Mouse (Mus musculus): ENCODE data around the gene Trpc3. TPM values are rescaled to one million over a fixed set of nuclear protein-coding genes. Genes with fewer than 3 reads are reported as not detected.
"Not testable (repeated sequence)": the region's sequence is repeated elsewhere in the genome, so short reads cannot be mapped to it uniquely, and the experiment has no call there.

The Trpc3 gene
- polyA plus RNA-seq, 1 experiment from 2014 or later, result 1.5 TPM

GRCm38 (mm10) chr3:36642736-36643135 lies 47.2 kb downstream of the Trpc3 start:
- Histone ChIP-seq H3K9me3 (replicated peaks) (no peaks in the 10 kb centered on the region), H3K4me1 (no peaks in the 10 kb centered on the region), H3K4me3 (no peak overlapping the region), H3K27ac (no peak overlapping the region), H3K36me3 (no peaks in the 10 kb centered on the region), H3K27me3 (ENCODE audit: low read depth, poor library complexity, severe bottlenecking) (no peaks in the 10 kb centered on the region)
- DNase-seq (ENCODE audit: low spot score), result no peak
- 73% methylated on average over 13 of the region's 13 CpGs for WGBS

- H3K27ac ChIP-seq, result no peak overlapping the region
- H3K36me3 ChIP-seq, result no peaks in the 10 kb centered on the region
- WGBS, result 57% methylated on average over 2 of the region's 2 CpGs
- H3K27me3 ChIP-seq (ENCODE audit: low read depth, poor library complexity, severe bottlenecking), result no peaks in the 10 kb centered on the region
- H3K9me3 ChIP-seq (replicated peaks), result no peaks in the 10 kb centered on the region
- no peak overlapping the region for H3K4me3 ChIP-seq
- DNase-seq (ENCODE audit: low spot score), result no peak
- H3K4me1 ChIP-seq, result no peaks in the 10 kb centered on the region
Measured at GRCm38 (mm10) chr3:36640787-36641186, 49.2 kb downstream of the Trpc3 start.

DNA sequence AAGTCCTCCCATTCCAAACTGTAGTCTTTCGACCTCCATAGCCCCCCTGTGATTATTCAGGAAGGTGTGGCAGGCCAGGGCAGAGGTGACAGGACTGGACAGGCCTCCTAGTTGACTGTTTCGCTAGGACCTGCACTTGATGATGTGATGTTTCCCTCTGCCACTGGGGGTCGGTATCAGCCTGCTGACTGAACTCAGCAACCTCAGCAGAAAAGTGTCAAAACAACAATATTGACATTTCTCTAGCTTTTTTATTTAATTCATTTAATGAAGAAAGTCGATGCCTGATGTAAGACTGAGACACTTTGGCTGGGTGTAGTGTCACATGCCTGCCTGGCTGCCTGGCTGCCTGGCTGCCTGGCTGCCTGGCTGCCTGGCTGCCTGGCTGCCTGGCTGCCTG lies 54.5 kb downstream of the Trpc3 start:
- no peaks in the 10 kb centered on the region for H3K27me3 ChIP-seq (ENCODE audit: low read depth, poor library complexity, severe bottlenecking)
- no peaks in the 10 kb centered on the region for H3K9me3 ChIP-seq (replicated peaks)
- no peak overlapping the region for H3K27ac ChIP-seq
- no peaks in the 10 kb centered on the region for H3K4me1 ChIP-seq
- WGBS, result 26% methylated on average over 4 of the region's 4 CpGs
- no peaks in the 10 kb centered on the region for H3K36me3 ChIP-seq
- DNase-seq (ENCODE audit: low spot score), result peak; percentile 38
- no peak overlapping the region for H3K4me3 ChIP-seq

DNA sequence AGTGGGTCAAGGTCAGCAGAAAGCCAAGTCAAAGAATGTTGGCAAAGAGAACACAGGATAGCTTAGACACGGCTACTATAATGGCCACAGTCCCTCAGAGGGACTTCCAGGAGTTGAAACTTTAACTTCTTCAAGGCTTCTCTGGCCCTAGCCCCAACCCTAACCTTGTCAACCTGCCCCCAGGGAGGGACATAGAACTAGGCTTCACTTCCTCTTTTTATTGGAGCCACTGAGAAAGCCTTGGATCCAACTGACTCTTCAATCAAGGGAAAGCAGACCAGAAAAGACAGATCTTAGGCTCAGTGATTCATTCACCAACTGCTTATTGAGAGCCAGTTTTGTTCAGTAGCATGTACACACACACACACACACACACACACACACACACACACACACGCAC lies 63.2 kb downstream of the Trpc3 start:
- 91% methylated on average over 2 of the region's 2 CpGs for WGBS
- no peak for DNase-seq (ENCODE audit: low spot score)
- Histone ChIP-seq H3K4me1 (no peaks in the 10 kb centered on the region), H3K9me3 (replicated peaks) (no peaks in the 10 kb centered on the region), H3K27ac (no peak overlapping the region), H3K4me3 (no peak overlapping the region), H3K36me3 (no peaks in the 10 kb centered on the region), H3K27me3 (ENCODE audit: low read depth, poor library complexity, severe bottlenecking) (no peaks in the 10 kb centered on the region)

DNA sequence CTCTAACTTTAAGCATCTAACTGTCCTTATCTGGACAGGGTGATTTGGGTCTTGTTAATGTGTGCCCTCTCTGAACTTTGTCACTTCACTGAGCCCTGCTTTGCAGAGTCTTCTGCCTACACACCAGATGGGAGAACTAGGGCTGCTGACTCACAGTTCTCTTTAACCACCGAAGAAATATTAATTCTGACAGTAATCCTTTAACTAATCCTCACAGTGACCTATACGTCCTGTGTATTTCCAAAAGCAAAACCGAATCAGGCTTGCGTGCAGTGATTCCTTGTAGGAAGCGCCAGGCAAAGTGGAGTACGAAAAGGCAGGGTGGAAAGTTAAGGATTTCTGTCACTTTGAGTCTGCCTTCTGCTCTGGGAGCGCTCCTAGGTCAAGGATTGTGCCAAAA lies 71.8 kb downstream of the Trpc3 start:
- Histone ChIP-seq H3K27ac (no peak overlapping the region), H3K4me3 (no peak overlapping the region), H3K36me3 (no peaks in the 10 kb centered on the region), H3K9me3 (replicated peaks) (no peaks in the 10 kb centered on the region), H3K4me1 (0 out of 2 replicates have a peak, but pooled peaks cover 5% of the 10 kb centered on the region), H3K27me3 (ENCODE audit: low read depth, poor library complexity, severe bottlenecking) (no peaks in the 10 kb centered on the region)
- WGBS, result 70% methylated on average over 7 of the region's 7 CpGs
- no peak for DNase-seq (ENCODE audit: low spot score)

DNA sequence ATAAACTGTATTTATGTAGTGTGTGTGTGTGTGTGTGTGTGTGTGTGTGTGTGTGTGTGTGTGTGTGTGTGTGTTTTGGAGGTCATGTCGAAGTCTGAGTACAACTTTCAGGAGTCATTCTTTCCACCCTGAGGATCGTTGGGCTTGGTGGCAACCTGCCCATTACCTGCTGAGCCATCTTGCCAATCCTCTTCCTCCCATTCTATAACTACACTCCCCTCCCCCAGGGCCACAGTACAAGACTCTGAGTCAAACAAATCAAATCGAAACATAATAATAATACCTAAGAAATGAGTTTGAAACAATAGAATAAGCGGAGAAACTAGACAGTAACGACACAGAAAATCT lies 76.1 kb downstream of the Trpc3 start:
- no peaks in the 10 kb centered on the region for H3K27me3 ChIP-seq (ENCODE audit: low read depth, poor library complexity, severe bottlenecking)
- H3K27ac ChIP-seq, result no peak overlapping the region
- H3K4me1 ChIP-seq, result 0 out of 2 replicates have a peak, but pooled peaks cover 10% of the 10 kb centered on the region
- H3K9me3 ChIP-seq (replicated peaks), result no peaks in the 10 kb centered on the region
- no peak overlapping the region for H3K4me3 ChIP-seq
- 68% methylated on average over 5 of the region's 5 CpGs for WGBS
- no peak for DNase-seq (ENCODE audit: low spot score)
- H3K36me3 ChIP-seq, result no peaks in the 10 kb centered on the region

- 0 out of 2 replicates have a peak, but pooled peaks cover 10% of the 10 kb centered on the region for H3K4me1 ChIP-seq
- peak within 1 kb of the TSS; percentile 71 for H3K4me3 ChIP-seq
- H3K27me3 ChIP-seq (ENCODE audit: low read depth, poor library complexity, severe bottlenecking), result no peaks in the 10 kb centered on the region
- DNase-seq (ENCODE audit: low spot score), result peak; percentile 96
- peak within 1 kb of the TSS; percentile 83 for H3K27ac ChIP-seq
- H3K9me3 ChIP-seq (replicated peaks), result no peaks in the 10 kb centered on the region
- 5% methylated on average over 38 of the region's 38 CpGs for WGBS
- H3K36me3 ChIP-seq, result no peaks in the 10 kb centered on the region
Measured at GRCm38 (mm10) chr3:36613202-36613907, 76.6 kb downstream of the Trpc3 start, which contains the start of gene Bbs7. Bbs7 (minus strand) TSS chr3:36613477.

- no peak for DNase-seq (ENCODE audit: low spot score)
- Histone ChIP-seq H3K4me1 (0 out of 2 replicates have a peak, but pooled peaks cover 10% of the 10 kb centered on the region), H3K9me3 (replicated peaks) (no peaks in the 10 kb centered on the region), H3K4me3 (peak overlapping the region; percentile 71), H3K27me3 (ENCODE audit: low read depth, poor library complexity, severe bottlenecking) (no peaks in the 10 kb centered on the region), H3K27ac (peak overlapping the region; percentile 83), H3K36me3 (no peaks in the 10 kb centered on the region)
- WGBS, result 4% methylated on average over 6 of the region's 6 CpGs
Measured at GRCm38 (mm10) chr3:36612687-36613086, 77.3 kb downstream of the Trpc3 start.

DNA sequence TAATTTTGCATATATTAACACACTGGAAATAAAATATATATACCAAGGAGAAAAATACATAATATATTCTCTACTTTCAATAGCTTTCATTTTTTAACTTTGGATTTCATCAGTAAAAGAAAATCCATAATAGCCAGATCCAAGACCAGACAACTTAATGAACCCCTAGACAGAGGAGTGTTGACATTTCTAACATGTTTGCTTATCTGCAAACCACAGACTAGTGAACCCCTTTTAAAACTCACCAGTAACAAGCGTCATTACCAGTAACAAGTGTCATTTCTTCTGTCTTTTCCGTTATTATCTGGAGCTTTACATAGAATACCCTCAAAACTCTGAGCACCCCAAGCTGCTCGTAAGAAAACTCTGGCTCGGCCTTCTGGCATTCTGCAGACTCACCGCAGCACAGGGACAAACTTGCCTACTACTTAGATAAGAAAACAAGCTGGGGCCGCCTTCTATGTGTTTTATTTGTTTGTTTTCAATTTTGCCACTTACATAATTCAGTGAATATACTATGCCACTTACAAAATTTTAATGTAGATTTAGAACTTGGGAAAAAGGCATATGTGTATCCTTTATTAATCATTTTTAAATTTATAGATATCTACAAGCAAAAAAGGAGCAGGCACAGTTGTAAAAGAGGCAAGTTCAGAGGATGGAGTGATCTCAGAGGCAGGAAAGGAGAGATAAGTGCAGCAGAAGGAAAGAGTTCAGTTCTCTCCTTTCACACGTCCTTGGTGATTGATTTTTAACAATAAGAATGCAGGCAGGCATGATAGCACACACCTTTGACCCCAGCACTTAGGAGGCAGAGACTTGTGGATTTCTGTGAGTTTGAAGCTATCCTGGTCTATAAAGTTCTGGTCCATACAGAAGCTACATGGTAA lies 83.8 kb downstream of the Trpc3 start:
- no peak overlapping the region for H3K27ac ChIP-seq
- H3K4me1 ChIP-seq, result no peaks in the 10 kb centered on the region
- H3K9me3 ChIP-seq (replicated peaks), result no peaks in the 10 kb centered on the region
- no peak overlapping the region for H3K4me3 ChIP-seq
- H3K36me3 ChIP-seq, result peaks cover 5% of the 10 kb centered on the region; the same call in 1 of the 2 replicates
- no peak for DNase-seq (ENCODE audit: low spot score)
- 85% methylated on average over 7 of the region's 7 CpGs for WGBS
- H3K27me3 ChIP-seq (ENCODE audit: low read depth, poor library complexity, severe bottlenecking), result no peaks in the 10 kb centered on the region

DNA sequence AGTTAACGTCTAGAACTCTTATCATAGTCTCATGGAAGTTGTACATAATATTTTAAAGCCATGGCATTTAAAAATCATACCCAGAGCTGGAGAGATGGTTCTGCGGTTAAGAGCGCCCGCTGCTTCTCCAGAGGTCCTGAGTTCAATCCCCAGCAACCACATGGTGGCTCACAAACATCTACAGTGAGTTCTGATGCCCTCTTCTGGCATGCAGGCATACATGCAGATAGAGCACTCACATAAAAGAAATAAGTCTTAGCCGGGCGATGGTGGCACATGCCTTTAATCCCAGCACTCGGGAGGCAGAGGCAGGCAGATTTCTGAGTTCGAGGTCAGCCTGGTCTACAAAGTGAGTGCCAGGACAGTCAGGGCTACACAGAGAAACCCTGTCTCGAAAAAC lies 90.2 kb downstream of the Trpc3 start:
- not testable (repeated sequence) for H3K36me3 ChIP-seq; DNase-seq (ENCODE audit: low spot score); H3K27ac ChIP-seq; H3K27me3 ChIP-seq (ENCODE audit: low read depth, poor library complexity, severe bottlenecking); H3K4me3 ChIP-seq; H3K9me3 ChIP-seq (replicated peaks); H3K4me1 ChIP-seq
- 93% methylated on average over 8 of the region's 9 CpGs for WGBS

GRCm38 (mm10) chr3:36598811-36599210 lies 91.2 kb downstream of the Trpc3 start:
- Histone ChIP-seq H3K36me3 (peaks cover 4% of the 10 kb centered on the region; the same call in 1 of the 2 replicates), H3K9me3 (replicated peaks) (no peaks in the 10 kb centered on the region), H3K27ac (no peak overlapping the region), H3K4me3 (no peak overlapping the region), H3K27me3 (ENCODE audit: low read depth, poor library complexity, severe bottlenecking) (no peaks in the 10 kb centered on the region), H3K4me1 (no peaks in the 10 kb centered on the region)
- 85% methylated on average over 3 of the region's 3 CpGs for WGBS
- DNase-seq (ENCODE audit: low spot score), result no peak

GRCm38 (mm10) chr3:36571827-36572378 lies 118.1 kb downstream of the Trpc3 start, which contains the start of gene Ccna2:
Ccna2 (minus strand) TSS chr3:36572150.
- WGBS, result under 1% methylated on average over 60 of the region's 60 CpGs

GRCm38 (mm10) chr3:36571361-36571826 lies 118.6 kb downstream of the Trpc3 start:
- H3K27ac ChIP-seq, result peak overlapping the region; percentile 94
- under 1% methylated on average over 46 of the region's 46 CpGs for WGBS
- H3K4me1 ChIP-seq, result peaks cover 15% of the 10 kb centered on the region
- peak overlapping the region; percentile 71 for H3K4me3 ChIP-seq
- H3K27me3 ChIP-seq (ENCODE audit: low read depth, poor library complexity, severe bottlenecking), result no peaks in the 10 kb centered on the region
- H3K36me3 ChIP-seq, result peaks cover 42% of the 10 kb centered on the region
- DNase-seq (ENCODE audit: low spot score), result no peak
- H3K9me3 ChIP-seq (replicated peaks), result no peaks in the 10 kb centered on the region

More at GRCm38 (mm10) chr3:36571827-36572378, 118.1 kb downstream of the Trpc3 start, which contains the start of gene Ccna2:
- peak within 1 kb of the TSS; percentile 71 for H3K4me3 ChIP-seq
- H3K4me1 ChIP-seq, result peaks cover 15% of the 10 kb centered on the region
- no peaks in the 10 kb centered on the region for H3K9me3 ChIP-seq (replicated peaks)
- H3K27me3 ChIP-seq (ENCODE audit: low read depth, poor library complexity, severe bottlenecking), result no peaks in the 10 kb centered on the region
- H3K36me3 ChIP-seq, result peaks cover 37% of the 10 kb centered on the region
- H3K27ac ChIP-seq, result peak within 1 kb of the TSS; percentile 94
- peak; percentile 99 for DNase-seq (ENCODE audit: low spot score)
